In the genomic region with DNA sequence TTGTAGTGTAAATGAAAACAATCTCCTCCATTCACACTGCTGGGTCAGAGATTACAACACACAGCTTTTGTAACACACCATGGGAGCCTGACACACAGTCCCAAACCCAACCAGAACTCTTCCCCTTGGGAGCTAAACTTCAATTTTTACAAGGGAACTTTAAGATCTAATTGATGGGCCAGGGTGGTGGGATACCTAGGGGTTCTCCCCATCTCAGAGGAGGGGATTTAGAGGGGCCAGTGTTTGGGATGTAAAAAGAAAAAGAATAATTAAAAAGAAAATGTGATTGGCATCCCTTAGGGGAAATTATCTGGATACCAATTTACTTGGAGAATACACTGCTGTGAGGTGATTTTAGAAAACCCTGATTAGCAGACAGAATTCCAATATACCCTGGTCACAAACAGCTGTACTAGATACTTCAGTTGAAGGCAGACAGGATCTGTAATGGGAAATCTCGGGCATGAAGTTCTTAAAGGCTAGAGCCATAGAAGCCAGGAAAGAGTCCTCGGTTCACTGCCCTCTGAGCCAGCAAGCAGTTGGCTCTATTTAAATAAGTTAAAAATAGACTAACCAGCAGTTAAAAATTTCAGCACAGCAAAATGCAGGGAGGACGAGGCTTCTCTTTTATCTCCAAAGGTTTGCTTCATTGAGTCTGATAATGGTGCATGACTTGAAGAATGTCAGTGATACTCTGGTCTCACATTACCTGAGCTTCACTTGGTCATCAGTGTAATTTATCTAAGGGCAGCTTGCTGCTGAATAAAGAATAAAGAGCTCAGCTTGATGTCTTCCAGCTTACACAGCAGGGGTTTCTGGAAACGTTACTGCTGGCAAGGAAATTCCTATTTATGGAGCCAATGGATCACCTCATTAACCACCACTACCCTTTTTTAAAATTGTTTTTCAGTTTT, we compare ENCODE assay signal across 10 mouse cellular contexts.
DNase-seq lines count a peak whose midpoint lies in the region; ATAC-seq lines count a peak whose summit lies in the region.
"Had no signal": no experiment of that assay in that cellular context is flagged by ENCODE, and none has a peak within 500 bp of the region (broad histone marks: within the 10 kb centered on the region; RNA-seq: fewer than 3 reads in every experiment).

No protein-coding gene starts in this region.

- H3K27ac ChIP-seq in forebrain, embryonic 12.5 days, result no peak overlapping the region
- H3K27ac ChIP-seq in forebrain, embryonic 13.5 days, result no peak overlapping the region
- no peak overlapping the region for H3K27ac ChIP-seq in midbrain, embryonic 16.5 days (ENCODE audit: low read length)
- no peak overlapping the region for H3K27ac ChIP-seq in midbrain, embryonic 11.5 days (ENCODE audit: low read depth, low read length)
- peak overlapping the region; percentile 82 for H3K27ac ChIP-seq in kidney, embryonic 15.5 days
- H3K27ac ChIP-seq: lung, embryonic 15.5 days had no signal

- H3K9me3 ChIP-seq in forebrain, embryonic 12.5 days, result no peaks in the 10 kb centered on the region
- no peaks in the 10 kb centered on the region for H3K9me3 ChIP-seq in forebrain, embryonic 13.5 days (replicated peaks)
- H3K9me3 ChIP-seq in midbrain, embryonic 16.5 days (replicated peaks; ENCODE audit: control insufficient read depth, low read length, poor library complexity, severe bottlenecking), result no peaks in the 10 kb centered on the region
- H3K9me3 ChIP-seq in midbrain, embryonic 11.5 days (ENCODE audit: control insufficient read depth, low read length), result no peaks in the 10 kb centered on the region
- no peaks in the 10 kb centered on the region for H3K9me3 ChIP-seq in kidney, embryonic 15.5 days (replicated peaks)
- H3K9me3 ChIP-seq: lung, embryonic 15.5 days had no signal

- no peak for DNase-seq in midbrain, embryonic 11.5 days (ENCODE audit: low spot score, missing footprints)
- DNase-seq in retina, postnatal 1 day, result peak; percentile 1
- DNase-seq in right cerebral cortex, adult 2 months (ENCODE audit: low spot score in 2 of 2), result no peak
- DNase-seq in cerebellum, adult 8-10 months, result no peak
- DNase-seq: cerebellum, adult 18-20 months had no signal

- H3K4me2 ChIP-seq in forebrain, embryonic 12.5 days, result no peak overlapping the region
- no peak overlapping the region for H3K4me2 ChIP-seq in forebrain, embryonic 13.5 days
- no peak overlapping the region for H3K4me2 ChIP-seq in midbrain, embryonic 16.5 days (ENCODE audit: low read length)
- no peak overlapping the region for H3K4me2 ChIP-seq in midbrain, embryonic 11.5 days
- no peak overlapping the region for H3K4me2 ChIP-seq in kidney, embryonic 15.5 days
- H3K4me2 ChIP-seq: lung, embryonic 15.5 days had no signal

- H3K27me3 ChIP-seq in forebrain, embryonic 12.5 days, result no peaks in the 10 kb centered on the region
- no peaks in the 10 kb centered on the region for H3K27me3 ChIP-seq in forebrain, embryonic 13.5 days
- no peaks in the 10 kb centered on the region for H3K27me3 ChIP-seq in midbrain, embryonic 16.5 days (ENCODE audit: control insufficient read depth, insufficient read depth, low read depth, low read length)
- H3K27me3 ChIP-seq in midbrain, embryonic 11.5 days (ENCODE audit: control insufficient read depth, insufficient read depth, low read length), result no peaks in the 10 kb centered on the region
- H3K27me3 ChIP-seq in kidney, embryonic 15.5 days, result no peaks in the 10 kb centered on the region
- H3K27me3 ChIP-seq: lung, embryonic 15.5 days had no signal

- peaks cover 8% of the 10 kb centered on the region for H3K4me1 ChIP-seq in forebrain, embryonic 12.5 days
- H3K4me1 ChIP-seq in forebrain, embryonic 13.5 days, result no peaks in the 10 kb centered on the region
- no peaks in the 10 kb centered on the region for H3K4me1 ChIP-seq in midbrain, embryonic 16.5 days (ENCODE audit: control insufficient read depth, insufficient read depth, low read length)
- no peaks in the 10 kb centered on the region for H3K4me1 ChIP-seq in midbrain, embryonic 11.5 days (ENCODE audit: control insufficient read depth, insufficient read depth, low read length)
- 0 out of 2 replicates have a peak, but pooled peaks cover 6% of the 10 kb centered on the region for H3K4me1 ChIP-seq in kidney, embryonic 15.5 days
- H3K4me1 ChIP-seq: lung, embryonic 15.5 days had no signal

- 0 out of 2 replicates have a peak, but pooled peaks have one; percentile 11 for ATAC-seq in forebrain, embryonic 12.5 days (ENCODE audit: low FRiP score)
- ATAC-seq in forebrain, embryonic 13.5 days, result no peak; the same call in 1 of the 2 replicates
- ATAC-seq in midbrain, embryonic 16.5 days, result 0 out of 2 replicates have a peak, but pooled peaks have one; percentile 64
- no peak for ATAC-seq in midbrain, embryonic 11.5 days (ENCODE audit: low FRiP score)
- peak; percentile 98 for ATAC-seq in kidney, embryonic 15.5 days (replicated peaks; ENCODE audit: low FRiP score)

- H3K36me3 ChIP-seq in forebrain, embryonic 12.5 days (replicated peaks), result no peaks in the 10 kb centered on the region
- no peaks in the 10 kb centered on the region for H3K36me3 ChIP-seq in forebrain, embryonic 13.5 days (ENCODE audit: poor library complexity, severe bottlenecking)
- no peaks in the 10 kb centered on the region for H3K36me3 ChIP-seq in midbrain, embryonic 16.5 days (ENCODE audit: control insufficient read depth, insufficient read depth, low read length)
- no peaks in the 10 kb centered on the region for H3K36me3 ChIP-seq in midbrain, embryonic 11.5 days (ENCODE audit: control insufficient read depth, insufficient read depth, low read length)
- no peaks in the 10 kb centered on the region for H3K36me3 ChIP-seq in kidney, embryonic 15.5 days
- H3K36me3 ChIP-seq: lung, embryonic 15.5 days had no signal

- WGBS in forebrain, embryonic 12.5 days, result 6% methylated on average over 4 of the region's 4 CpGs
- WGBS in forebrain, embryonic 13.5 days, result 3% methylated on average over 4 of the region's 4 CpGs
- 4% methylated on average over 4 of the region's 4 CpGs for WGBS in midbrain, embryonic 16.5 days
- 4% methylated on average over 4 of the region's 4 CpGs for WGBS in midbrain, embryonic 11.5 days
- 8% methylated on average over 4 of the region's 4 CpGs for WGBS in kidney, embryonic 15.5 days

- no peak overlapping the region for H3K4me3 ChIP-seq in forebrain, embryonic 12.5 days (replicated peaks)
- H3K4me3 ChIP-seq in forebrain, embryonic 13.5 days, result no peak overlapping the region
- H3K4me3 ChIP-seq in midbrain, embryonic 16.5 days (ENCODE audit: low read depth, low read length), result no peak overlapping the region
- no peak overlapping the region for H3K4me3 ChIP-seq in midbrain, embryonic 11.5 days (ENCODE audit: low read depth, low read length)
- no peak overlapping the region for H3K4me3 ChIP-seq in kidney, embryonic 15.5 days (replicated peaks)
- H3K4me3 ChIP-seq: lung, embryonic 15.5 days had no signal

- H3K9ac ChIP-seq in forebrain, embryonic 12.5 days, result no peak overlapping the region
- no peak overlapping the region for H3K9ac ChIP-seq in forebrain, embryonic 13.5 days
- H3K9ac ChIP-seq in midbrain, embryonic 16.5 days (ENCODE audit: low read depth, low read length), result no peak overlapping the region
- H3K9ac ChIP-seq in midbrain, embryonic 11.5 days (ENCODE audit: low read length), result no peak overlapping the region
- H3K9ac ChIP-seq in kidney, embryonic 15.5 days, result no peak overlapping the region
- H3K9ac ChIP-seq: lung, embryonic 15.5 days had no signal

Comparison
In these comparisons a context has a peak if more than half of its experiments do, and no peak if none do; other contexts are left out.
1. ATAC-seq: peak in forebrain, embryonic 12.5 days (single experiment), midbrain, embryonic 16.5 days (single experiment) and kidney, embryonic 15.5 days (single experiment); none in forebrain, embryonic 13.5 days (single experiment) and midbrain, embryonic 11.5 days (single experiment).